Mouse (Mus musculus): ENCODE data around the gene Mtor. TPM values are rescaled to one million over a fixed set of nuclear protein-coding genes. Genes with fewer than 3 reads are reported as not detected.
A peak's percentile ranks its signal among the peaks of the same experiment; 100 is the strongest.

Mtor gene
- total and polyA plus RNA-seq, 3 experiments, result 10.5 to 28.6 (median 24.3) TPM

DNA sequence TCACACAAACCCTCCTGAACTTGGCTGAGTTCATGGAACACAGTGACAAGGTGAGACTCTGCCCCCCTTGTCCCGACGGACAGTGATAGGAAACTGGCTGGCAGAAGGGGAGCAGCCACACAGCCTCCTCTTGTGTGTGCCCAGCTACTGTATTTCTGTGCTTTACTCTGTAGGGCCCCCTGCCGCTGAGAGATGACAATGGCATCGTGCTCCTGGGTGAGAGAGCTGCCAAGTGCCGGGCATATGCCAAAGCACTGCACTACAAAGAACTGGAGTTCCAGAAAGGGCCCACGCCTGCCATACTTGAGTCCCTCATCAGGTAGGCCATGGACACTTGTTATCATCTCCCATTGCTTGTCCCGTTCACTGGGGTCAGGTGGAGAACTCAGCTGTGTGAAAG is 43.0 kb downstream of the Mtor start:
- dilution Hi-C loops (cut with MboI; ENCODE audit: extremely low pct_ligation_motif_present, extremely low pct_unique_long_range_greater_than_20kb, low sequenced_read_pairs), result no loop called here

DNA sequence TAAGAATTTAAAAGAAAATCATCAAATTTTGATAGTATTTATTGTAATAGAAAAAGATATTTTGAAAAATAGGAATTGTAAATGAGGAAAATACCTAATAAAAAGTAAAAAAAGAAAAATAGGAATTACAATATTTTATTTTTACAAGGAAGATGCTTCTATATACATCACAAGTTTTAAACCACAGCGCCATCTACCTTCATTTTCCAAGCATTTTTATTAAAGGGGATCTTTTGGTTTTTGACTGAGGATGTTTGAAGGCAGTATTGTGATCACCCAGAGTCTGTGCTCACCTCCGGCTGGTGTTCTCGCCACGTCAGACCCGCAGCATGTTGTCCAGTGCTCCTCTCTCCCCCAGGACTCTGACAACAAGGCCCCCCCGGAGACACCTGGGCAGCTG is 46.7 kb downstream of the Mtor start:
- Histone ChIP-seq H3K4me3 (replicated peaks in 1 of 3; ENCODE audit: low read depth in 2 of 3, low read length in 2 of 3, poor library complexity in 1 of 3) (no peak overlapping the region), H3K79me2 (replicated peaks; ENCODE audit: control insufficient read depth, extremely low read depth, insufficient read depth, poor library complexity, severe bottlenecking) (no peaks in the 10 kb centered on the region), H3K27me3 (replicated peaks) (no peaks in the 10 kb centered on the region), H3K4me1 (ENCODE audit: control insufficient read depth in 1 of 2, insufficient read depth in 2 of 2) (peaks cover 0 to 6% of the 10 kb centered on the region in 2 experiments; a peak in 2 of 4 replicates), H3K36me3 (replicated peaks in 1 of 2; ENCODE audit: control insufficient read depth in 1 of 2, insufficient read depth in 1 of 2, low read length in 1 of 2) (peaks cover 59 to 93% of the 10 kb centered on the region in 2 experiments), H3K27ac (ENCODE audit: insufficient read depth, low read depth) (no peak overlapping the region), H3K9ac (ENCODE audit: insufficient read depth, low read depth) (no peak overlapping the region), H3K4me2 (ENCODE audit: insufficient read depth, low read depth, poor library complexity, severe bottlenecking) (no peak overlapping the region), H3K9me3 (replicated peaks; ENCODE audit: low read length) (no peaks in the 10 kb centered on the region)
- dilution Hi-C loops (cut with MboI; ENCODE audit: extremely low pct_ligation_motif_present, extremely low pct_unique_long_range_greater_than_20kb, low sequenced_read_pairs), result no loop called here
- DNase-seq (ENCODE audit: extremely low read depth), result no peak
- in situ Hi-C loops (cut with MboI; ENCODE audit: low pct_ligation_motif_present, low pct_unique_long_range_greater_than_20kb, low sequenced_read_pairs), result no loop called here
- TF ChIP-seq RAD21 (IDR thresholded peaks at IDR 0.05; ENCODE audit: low read depth, low read length) (no peak; the same call in 1 of the 2 replicates), ELF1 (IDR thresholded peaks at IDR 0.05; ENCODE audit: low read depth, low read length) (no peak), CTCF (conservative IDR thresholded peaks at IDR 0.05 in 1 of 2, IDR thresholded peaks at IDR 0.05 in 1 of 2; ENCODE audit: low read depth in 2 of 2, low read length in 2 of 2) (peak in 1 of 2 experiments; percentile 23; a peak in 2 of 4 replicates)

More for the DNA sequence above, 43.0 kb downstream of the Mtor start:
- Histone ChIP-seq H3K36me3 (replicated peaks in 1 of 2; ENCODE audit: control insufficient read depth in 1 of 2, insufficient read depth in 1 of 2, low read length in 1 of 2) (peaks cover 64 to 91% of the 10 kb centered on the region in 2 experiments), H3K27me3 (replicated peaks) (no peaks in the 10 kb centered on the region), H3K27ac (ENCODE audit: insufficient read depth, low read depth) (no peak overlapping the region), H3K9ac (ENCODE audit: insufficient read depth, low read depth) (no peak overlapping the region), H3K9me3 (replicated peaks; ENCODE audit: low read length) (no peaks in the 10 kb centered on the region), H3K4me2 (ENCODE audit: insufficient read depth, low read depth, poor library complexity, severe bottlenecking) (no peak overlapping the region), H3K4me3 (replicated peaks in 1 of 3; ENCODE audit: low read depth in 2 of 3, low read length in 2 of 3, poor library complexity in 1 of 3) (no peak overlapping the region), H3K4me1 (ENCODE audit: control insufficient read depth in 1 of 2, insufficient read depth in 2 of 2) (peaks cover 0 to 10% of the 10 kb centered on the region in 2 experiments; a peak in 2 of 4 replicates), H3K79me2 (replicated peaks; ENCODE audit: control insufficient read depth, extremely low read depth, insufficient read depth, poor library complexity, severe bottlenecking) (no peaks in the 10 kb centered on the region)
- in situ Hi-C loops (cut with MboI; ENCODE audit: low pct_ligation_motif_present, low pct_unique_long_range_greater_than_20kb, low sequenced_read_pairs), result no loop called here
- TF ChIP-seq CHD1 (IDR thresholded peaks at IDR 0.05; ENCODE audit: low read depth, low read length), result no peak
- DNase-seq (ENCODE audit: extremely low read depth), result no peak

DNA sequence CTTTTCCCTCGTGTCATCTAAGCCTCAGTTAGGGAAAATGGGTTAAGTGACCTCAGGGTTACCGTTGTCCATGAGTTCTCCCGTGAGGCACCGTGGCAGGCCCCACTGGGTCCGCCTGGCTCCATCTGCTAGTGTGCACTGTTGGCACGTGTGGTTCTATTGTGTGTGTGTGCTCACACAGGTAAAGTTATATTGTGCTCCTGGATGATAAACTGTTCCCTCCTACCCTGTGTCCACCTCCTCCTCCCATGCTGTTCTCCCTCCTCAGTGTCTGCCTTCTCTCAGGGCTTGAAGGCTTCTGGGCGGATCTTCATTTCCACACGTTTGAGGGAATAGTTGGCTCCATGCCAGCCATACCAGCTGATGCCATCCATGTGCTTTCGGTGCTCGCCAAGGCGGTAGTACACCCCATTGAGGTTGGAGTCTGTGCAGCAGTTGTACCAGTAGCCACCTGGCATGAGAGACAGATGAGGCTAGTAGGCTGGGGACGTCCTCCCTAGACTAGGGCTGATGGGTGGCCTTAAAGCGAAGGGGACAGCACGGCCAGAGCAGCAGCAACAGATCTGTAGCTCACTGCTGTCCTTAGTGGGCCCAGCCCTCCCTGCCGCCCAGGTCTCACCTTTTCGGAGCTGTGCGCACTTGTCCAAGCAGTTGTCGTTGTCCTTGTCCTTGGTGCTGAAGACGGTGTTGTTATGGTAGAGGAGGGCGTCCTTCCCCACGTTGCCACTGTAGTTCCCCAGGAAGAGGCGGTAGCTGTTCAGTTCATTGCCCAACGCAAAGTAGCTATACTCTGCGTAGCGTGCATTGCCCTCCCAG is 47.7 kb downstream of the Mtor start:
- Histone ChIP-seq H3K36me3 (replicated peaks in 1 of 2; ENCODE audit: control insufficient read depth in 1 of 2, insufficient read depth in 1 of 2, low read length in 1 of 2) (peaks cover 51 to 93% of the 10 kb centered on the region in 2 experiments), H3K4me3 (replicated peaks in 1 of 3; ENCODE audit: low read depth in 2 of 3, low read length in 2 of 3, poor library complexity in 1 of 3) (no peak overlapping the region)
- in situ Hi-C loops (cut with MboI; ENCODE audit: low pct_ligation_motif_present, low pct_unique_long_range_greater_than_20kb, low sequenced_read_pairs), result no loop called here

More for the DNA sequence above, 47.7 kb downstream of the Mtor start:
- H3K79me2 ChIP-seq (replicated peaks; ENCODE audit: control insufficient read depth, extremely low read depth, insufficient read depth, poor library complexity, severe bottlenecking), result no peaks in the 10 kb centered on the region
- no peak overlapping the region for H3K4me2 ChIP-seq (ENCODE audit: insufficient read depth, low read depth, poor library complexity, severe bottlenecking)
- no peak overlapping the region for H3K27ac ChIP-seq (ENCODE audit: insufficient read depth, low read depth)
- dilution Hi-C loops (cut with MboI; ENCODE audit: extremely low pct_ligation_motif_present, extremely low pct_unique_long_range_greater_than_20kb, low sequenced_read_pairs), result no loop called here
- TF ChIP-seq BHLHE40 (IDR thresholded peaks at IDR 0.05; ENCODE audit: low read depth, low read length) (no peak), RCOR1 (conservative IDR thresholded peaks at IDR 0.05; ENCODE audit: low read depth, low read length) (no peak), UBTF (IDR thresholded peaks at IDR 0.05; ENCODE audit: low read depth, low read length) (no peak), CTCF (conservative IDR thresholded peaks at IDR 0.05 in 1 of 2, IDR thresholded peaks at IDR 0.05 in 1 of 2; ENCODE audit: low read depth in 2 of 2, low read length in 2 of 2) (no peak), MYC (IDR thresholded peaks at IDR 0.05; ENCODE audit: low read depth, low read length) (no peak), ETS1 (conservative IDR thresholded peaks at IDR 0.05; ENCODE audit: low read depth, low read length) (no peak), MAFK (IDR thresholded peaks at IDR 0.05; ENCODE audit: insufficient replicate concordance, low read length) (no peak), ZMIZ1 (IDR thresholded peaks at IDR 0.05; ENCODE audit: low read depth, low read length) (no peak)
- H3K4me1 ChIP-seq (ENCODE audit: control insufficient read depth in 1 of 2, insufficient read depth in 2 of 2), result peaks cover 0 to 6% of the 10 kb centered on the region in 2 experiments; a peak in 2 of 4 replicates
- no peak for DNase-seq (ENCODE audit: extremely low read depth)
- H3K9ac ChIP-seq (ENCODE audit: insufficient read depth, low read depth), result no peak overlapping the region
- no peaks in the 10 kb centered on the region for H3K9me3 ChIP-seq (replicated peaks; ENCODE audit: low read length)
- no peaks in the 10 kb centered on the region for H3K27me3 ChIP-seq (replicated peaks)

Data from CH12.LX (cell line).